Mouse (Mus musculus): Measurements from ENCODE around the gene P3h2. TPM values are rescaled to one million over a fixed set of nuclear protein-coding genes. Genes with fewer than 3 reads are reported as not detected.

The P3h2 gene
- polyA plus RNA-seq (2015; fragmentation: Nextera tagmentation; extraction: Ambion mirVana): 0.22 and 0.32 TPM in 2 replicates

GRCm38 (mm10) chr16:26105115-26105974, at the start of gene P3h2:
TSS of gene P3h2 (minus strand) at chr16:26105784.
- Histone ChIP-seq H3K27ac (replicated peaks) (peak within 1 kb of the TSS; percentile 53), H3K9ac (replicated peaks) (peak within 1 kb of the TSS; percentile 68), H3K4me2 (replicated peaks) (peak within 1 kb of the TSS; percentile 95), H3K36me3 (no peaks in the 10 kb centered on the region), H3K27me3 (0 out of 2 replicates have a peak, but pooled peaks cover 4% of the 10 kb centered on the region), H3K9me3 (no peaks in the 10 kb centered on the region), H3K4me1 (peaks cover 14% of the 10 kb centered on the region), H3K4me3 (peak within 1 kb of the TSS; percentile 84)
- ATAC-seq (replicated peaks): peak; percentile 93
- under 1% methylated on average over 101 of the region's 101 CpGs for WGBS

- Histone ChIP-seq H3K4me1 (no peaks in the 10 kb centered on the region), H3K9me3 (no peaks in the 10 kb centered on the region), H3K9ac (replicated peaks) (no peak overlapping the region), H3K4me2 (replicated peaks) (no peak overlapping the region), H3K36me3 (no peaks in the 10 kb centered on the region), H3K4me3 (no peak overlapping the region), H3K27me3 (no peaks in the 10 kb centered on the region), H3K27ac (replicated peaks) (no peak overlapping the region)
- WGBS: 92% methylated on average over 2 of the region's 2 CpGs
- ATAC-seq (replicated peaks): no peak
Measured at GRCm38 (mm10) chr16:26152258-26152657, 46.7 kb upstream of the P3h2 start.

- Histone ChIP-seq H3K27me3 (no peaks in the 10 kb centered on the region), H3K4me1 (no peaks in the 10 kb centered on the region), H3K9ac (replicated peaks) (no peak overlapping the region), H3K4me2 (replicated peaks) (no peak overlapping the region), H3K4me3 (no peak overlapping the region), H3K36me3 (no peaks in the 10 kb centered on the region), H3K27ac (replicated peaks) (no peak overlapping the region), H3K9me3 (no peaks in the 10 kb centered on the region)
- WGBS: 75% methylated on average over 1 of the region's 1 CpGs
- ATAC-seq (replicated peaks): no peak
Measured at GRCm38 (mm10) chr16:26150943-26151342, 45.4 kb upstream of the P3h2 start.

GRCm38 (mm10) chr16:26146853-26147252, 41.3 kb upstream of the P3h2 start:
- Histone ChIP-seq H3K4me2 (replicated peaks) (no peak overlapping the region), H3K4me1 (no peaks in the 10 kb centered on the region), H3K27ac (replicated peaks) (no peak overlapping the region), H3K27me3 (no peaks in the 10 kb centered on the region), H3K36me3 (no peaks in the 10 kb centered on the region), H3K4me3 (no peak overlapping the region), H3K9me3 (no peaks in the 10 kb centered on the region), H3K9ac (replicated peaks) (no peak overlapping the region)
- 100% methylated on average over 1 of the region's 1 CpGs for WGBS
- ATAC-seq (replicated peaks): no peak

GRCm38 (mm10) chr16:26131126-26131525, 25.5 kb upstream of the P3h2 start:
- Histone ChIP-seq H3K4me1 (no peaks in the 10 kb centered on the region), H3K36me3 (no peaks in the 10 kb centered on the region), H3K4me3 (no peak overlapping the region), H3K9me3 (no peaks in the 10 kb centered on the region), H3K27me3 (no peaks in the 10 kb centered on the region), H3K9ac (replicated peaks) (no peak overlapping the region), H3K27ac (replicated peaks) (no peak overlapping the region), H3K4me2 (replicated peaks) (no peak overlapping the region)
- ATAC-seq (replicated peaks): no peak
- WGBS: 96% methylated on average over 1 of the region's 1 CpGs

GRCm38 (mm10) chr16:26106618-26107017, 1.0 kb upstream of the P3h2 start:
- no peak for ATAC-seq (replicated peaks)
- no peak overlapping the region; the same call in 1 of the 2 replicates for H3K4me2 ChIP-seq (replicated peaks)

GRCm38 (mm10) chr16:26106041-26106617, 545 bp upstream of the P3h2 start:
- ATAC-seq (replicated peaks): peak; percentile 36
- Histone ChIP-seq H3K27ac (replicated peaks) (0 out of 2 replicates have a peak overlapping the region, but pooled peaks have one; percentile 53), H3K4me2 (replicated peaks) (peak overlapping the region; percentile 95), H3K4me1 (peaks cover 14% of the 10 kb centered on the region), H3K27me3 (0 out of 2 replicates have a peak, but pooled peaks cover 4% of the 10 kb centered on the region), H3K36me3 (no peaks in the 10 kb centered on the region), H3K9me3 (no peaks in the 10 kb centered on the region), H3K4me3 (peak overlapping the region; percentile 84), H3K9ac (replicated peaks) (peak overlapping the region; percentile 68)
- 7% methylated on average over 5 of the region's 5 CpGs for WGBS

More at GRCm38 (mm10) chr16:26106618-26107017, 1.0 kb upstream of the P3h2 start:
- Histone ChIP-seq H3K9ac (replicated peaks) (no peak overlapping the region), H3K4me1 (peaks cover 14% of the 10 kb centered on the region), H3K9me3 (no peaks in the 10 kb centered on the region), H3K27me3 (0 out of 2 replicates have a peak, but pooled peaks cover 4% of the 10 kb centered on the region), H3K36me3 (no peaks in the 10 kb centered on the region), H3K4me3 (no peak overlapping the region), H3K27ac (replicated peaks) (no peak overlapping the region)
- 65% methylated on average over 5 of the region's 5 CpGs for WGBS

- Histone ChIP-seq H3K9ac (replicated peaks) (no peak overlapping the region), H3K27ac (replicated peaks) (no peak overlapping the region), H3K4me1 (peaks cover 14% of the 10 kb centered on the region), H3K27me3 (0 out of 2 replicates have a peak, but pooled peaks cover 4% of the 10 kb centered on the region), H3K36me3 (no peaks in the 10 kb centered on the region), H3K4me2 (replicated peaks) (0 out of 2 replicates have a peak overlapping the region, but pooled peaks have one; percentile 95), H3K9me3 (no peaks in the 10 kb centered on the region), H3K4me3 (no peak overlapping the region)
- no peak for ATAC-seq (replicated peaks)
- 48% methylated on average over 4 of the region's 4 CpGs for WGBS
Measured at GRCm38 (mm10) chr16:26104274-26104673, 1.3 kb downstream of the P3h2 start.

GRCm38 (mm10) chr16:26102856-26103255, 2.7 kb downstream of the P3h2 start:
- Histone ChIP-seq H3K36me3 (no peaks in the 10 kb centered on the region), H3K4me2 (replicated peaks) (no peak overlapping the region), H3K4me1 (peaks cover 14% of the 10 kb centered on the region), H3K4me3 (no peak overlapping the region), H3K27ac (replicated peaks) (no peak overlapping the region), H3K27me3 (0 out of 2 replicates have a peak, but pooled peaks cover 4% of the 10 kb centered on the region), H3K9ac (replicated peaks) (no peak overlapping the region), H3K9me3 (no peaks in the 10 kb centered on the region)
- 85% methylated on average over 2 of the region's 2 CpGs for WGBS
- ATAC-seq (replicated peaks): no peak

GRCm38 (mm10) chr16:26100167-26100566, 5.4 kb downstream of the P3h2 start:
- WGBS: 29% methylated on average over 4 of the region's 4 CpGs

GRCm38 (mm10) chr16:26095696-26096284, 9.8 kb downstream of the P3h2 start:
- Histone ChIP-seq H3K4me3 (no peak overlapping the region), H3K9ac (replicated peaks) (no peak overlapping the region), H3K36me3 (no peaks in the 10 kb centered on the region), H3K4me2 (replicated peaks) (no peak overlapping the region), H3K27ac (replicated peaks) (no peak overlapping the region), H3K27me3 (no peaks in the 10 kb centered on the region), H3K4me1 (no peaks in the 10 kb centered on the region), H3K9me3 (no peaks in the 10 kb centered on the region)
- 81% methylated on average over 7 of the region's 7 CpGs for WGBS
- ATAC-seq (replicated peaks): no peak

More at GRCm38 (mm10) chr16:26100167-26100566, 5.4 kb downstream of the P3h2 start:
- no peaks in the 10 kb centered on the region for H3K27me3 ChIP-seq
- H3K27ac ChIP-seq (replicated peaks): no peak overlapping the region
- no peak overlapping the region for H3K4me3 ChIP-seq
- H3K9me3 ChIP-seq: no peaks in the 10 kb centered on the region
- H3K4me1 ChIP-seq: 0 out of 2 replicates have a peak, but pooled peaks cover 7% of the 10 kb centered on the region
- ATAC-seq (replicated peaks): no peak
- H3K4me2 ChIP-seq (replicated peaks): no peak overlapping the region
- H3K9ac ChIP-seq (replicated peaks): no peak overlapping the region
- no peaks in the 10 kb centered on the region for H3K36me3 ChIP-seq

- no peaks in the 10 kb centered on the region for H3K27me3 ChIP-seq
- no peaks in the 10 kb centered on the region for H3K4me1 ChIP-seq
- H3K9me3 ChIP-seq: no peaks in the 10 kb centered on the region
- no peak overlapping the region for H3K27ac ChIP-seq (replicated peaks)
- no peak overlapping the region for H3K4me2 ChIP-seq (replicated peaks)
- no peak overlapping the region for H3K4me3 ChIP-seq
- H3K36me3 ChIP-seq: no peaks in the 10 kb centered on the region
- 75% methylated on average over 4 of the region's 4 CpGs for WGBS
- ATAC-seq (replicated peaks): no peak
- no peak overlapping the region for H3K9ac ChIP-seq (replicated peaks)
Measured at GRCm38 (mm10) chr16:26093888-26094287, 11.7 kb downstream of the P3h2 start.

Data from forebrain, embryonic 15.5 days (tissue).